ENCODE assay signal across 9 mouse cellular contexts in genomic region chr2:29764831-29765230, GRCm38 (mm10). TPM values are rescaled to one million over a fixed set of nuclear protein-coding genes. Genes with fewer than 3 reads are reported as not detected.
DNase-seq lines count a peak whose midpoint lies in the region; ATAC-seq and TF ChIP-seq lines count a peak whose summit lies in the region.
"Had no signal": no experiment of that assay in that cellular context is flagged by ENCODE, and none has a peak within 500 bp of the region (broad histone marks: within the 10 kb centered on the region; RNA-seq: fewer than 3 reads in every experiment).

No protein-coding gene starts in this region.

- ATAC-seq in heart, embryonic 12.5 days (ENCODE audit: insufficient number of reproducible peaks, low FRiP score): no peak
- ATAC-seq in midbrain, embryonic 12.5 days (ENCODE audit: low FRiP score, low read depth): peak; percentile 62

- H3K9me3 ChIP-seq in heart, embryonic 12.5 days (replicated peaks): no peaks in the 10 kb centered on the region
- no peaks in the 10 kb centered on the region for H3K9me3 ChIP-seq in midbrain, embryonic 12.5 days
- H3K9me3 ChIP-seq: liver, embryonic 15.5 days had no signal

- no peak overlapping the region for H3K4me2 ChIP-seq in heart, embryonic 12.5 days
- H3K4me2 ChIP-seq in midbrain, embryonic 12.5 days (replicated peaks): no peak overlapping the region
- H3K4me2 ChIP-seq: liver, embryonic 15.5 days had no signal

- no peak overlapping the region for H3K27ac ChIP-seq in heart, adult 2 months
- H3K27ac ChIP-seq in heart, embryonic 12.5 days (ENCODE audit: poor library complexity, severe bottlenecking): no peak overlapping the region
- H3K27ac ChIP-seq in midbrain, embryonic 12.5 days (replicated peaks): no peak overlapping the region
- no peak overlapping the region for H3K27ac ChIP-seq in spleen, adult 2 months (ENCODE audit: insufficient read depth, low read length)
- H3K27ac ChIP-seq: liver, embryonic 15.5 days had no signal

- no peaks in the 10 kb centered on the region for H3K36me3 ChIP-seq in heart, adult 2 months (ENCODE audit: control insufficient read depth, insufficient read depth, low read length)
- no peaks in the 10 kb centered on the region for H3K36me3 ChIP-seq in heart, embryonic 12.5 days
- H3K36me3 ChIP-seq in midbrain, embryonic 12.5 days: no peaks in the 10 kb centered on the region
- H3K36me3 ChIP-seq in spleen, adult 2 months (ENCODE audit: control insufficient read depth, insufficient read depth, low read length): no peaks in the 10 kb centered on the region
- H3K36me3 ChIP-seq: liver, embryonic 15.5 days had no signal

- no peaks in the 10 kb centered on the region for H3K27me3 ChIP-seq in heart, adult 2 months (ENCODE audit: control insufficient read depth, insufficient read depth, low read length)
- peaks cover 13% of the 10 kb centered on the region for H3K27me3 ChIP-seq in heart, embryonic 12.5 days (replicated peaks)
- no peaks in the 10 kb centered on the region for H3K27me3 ChIP-seq in midbrain, embryonic 12.5 days
- no peaks in the 10 kb centered on the region for H3K27me3 ChIP-seq in spleen, adult 2 months (ENCODE audit: control insufficient read depth, insufficient read depth, low read length)

- H3K9ac ChIP-seq in heart, adult 2 months (ENCODE audit: low read depth, low read length): no peak overlapping the region
- H3K9ac ChIP-seq in heart, embryonic 12.5 days: no peak overlapping the region
- H3K9ac ChIP-seq in midbrain, embryonic 12.5 days (replicated peaks): no peak overlapping the region
- H3K9ac ChIP-seq: liver, embryonic 15.5 days had no signal

- intact Hi-C loops in heart, adult 2 months (cut with DNase I): loop anchor here (2.0 kb wide), 1 partner anchor 54 kb away; no protein-coding TSS in a partner anchor
- intact Hi-C loops in left cerebral cortex, postnatal 25 days (cut with DNase I): loop anchor here (2.0 kb wide), 1 partner anchor 94 kb away; no protein-coding TSS in a partner anchor

- H3K4me1 ChIP-seq in heart, adult 2 months (ENCODE audit: control insufficient read depth, insufficient read depth, low read length): no peaks in the 10 kb centered on the region
- no peaks in the 10 kb centered on the region for H3K4me1 ChIP-seq in heart, embryonic 12.5 days (replicated peaks)
- H3K4me1 ChIP-seq in midbrain, embryonic 12.5 days: no peaks in the 10 kb centered on the region
- H3K4me1 ChIP-seq in spleen, adult 2 months (ENCODE audit: control insufficient read depth, insufficient read depth, insufficient read length): no peaks in the 10 kb centered on the region
- H3K4me1 ChIP-seq: liver, embryonic 15.5 days had no signal

- peak; percentile 92 for TF ChIP-seq CTCF in heart, adult 2 months (IDR thresholded peaks at IDR 0.05)
- peak; percentile 88; the same call in 1 of the 2 replicates for TF ChIP-seq CTCF in spleen, adult 2 months (IDR thresholded peaks at IDR 0.05; ENCODE audit: extremely low read depth, insufficient read depth, insufficient read length, insufficient replicate concordance)

- no peak overlapping the region for H3K4me3 ChIP-seq in heart, adult 2 months
- H3K4me3 ChIP-seq in heart, embryonic 12.5 days: no peak overlapping the region
- no peak overlapping the region for H3K4me3 ChIP-seq in midbrain, embryonic 12.5 days
- no peak overlapping the region for H3K4me3 ChIP-seq in spleen, adult 2 months (ENCODE audit: extremely low read depth, insufficient read depth, insufficient read length)
- H3K4me3 ChIP-seq: liver, embryonic 15.5 days had no signal

- TF ChIP-seq POLR2A in heart, adult 2 months (IDR thresholded peaks at IDR 0.05; ENCODE audit: insufficient read depth, low read depth, low read length): no peak
- TF ChIP-seq POLR2A in spleen, adult 2 months (IDR thresholded peaks at IDR 0.05; ENCODE audit: low read depth, low read length): no peak

- no peaks in the 10 kb centered on the region for H3K79me2 ChIP-seq in heart, adult 2 months (replicated peaks; ENCODE audit: control insufficient read depth, insufficient read depth, low read length)

- TF ChIP-seq EP300 in heart, adult 2 months (IDR thresholded peaks at IDR 0.05; ENCODE audit: insufficient read depth, low read depth, low read length): 0 out of 2 replicates have a peak, but pooled peaks have one; percentile 53

- DNase-seq in heart, adult 2 months: peak; percentile 40 to 65
- DNase-seq in brain, adult 2 months (ENCODE audit: low read depth, low spot score): peak; percentile 78
- peak; percentile 21 for DNase-seq in fibroblast of lung, adult 2 months (ENCODE audit: low read depth)
- DNase-seq in induced T-regulatory cell, adult 2 months (ENCODE audit: low read depth): peak; percentile 80
- DNase-seq in left cerebral cortex, postnatal 25 days (ENCODE audit: low spot score in 2 of 2): peak; percentile 40 to 55
- peak; percentile 14 to 57 for DNase-seq in spleen, adult 2 months (ENCODE audit: low read depth in 1 of 2, low spot score in 2 of 2)

- 0% methylated on average over 1 of the region's 1 CpGs for WGBS in heart, adult 2 months
- 4% methylated on average over 1 of the region's 1 CpGs for WGBS in heart, embryonic 12.5 days
- WGBS in midbrain, embryonic 12.5 days: 5% methylated on average over 1 of the region's 1 CpGs
- WGBS in spleen, adult 2 months: 0% methylated on average over 1 of the region's 1 CpGs

RNA-seq across cellular contexts. Expression of gene Gm13547, which starts 5.7 kb away (rescaled TPM):
- total RNA-seq in heart, adult 2 months (2021): not detected
- not detected in 2 replicates for polyA plus RNA-seq in heart, adult 2 months (2012; rRNA removed)
- polyA plus RNA-seq in heart, embryonic 12.5 days (2016; fragmentation: Nextera tagmentation; extraction: Ambion mirVana): 0.44 TPM in 1 of 2 replicates, not detected in the other
- total RNA-seq in left cerebral cortex, postnatal 25 days (2021): not detected
- 0.85 TPM in 1 of 2 replicates, not detected in the other for polyA plus RNA-seq in midbrain, embryonic 12.5 days (2016; fragmentation: Nextera tagmentation; extraction: Ambion mirVana)
- polyA plus RNA-seq in spleen, adult 2 months (2012; rRNA removed): not detected in 2 replicates
- polyA plus RNA-seq: liver, embryonic 15.5 days had no signal

RNA-seq across cellular contexts. Expression of gene Gm13420, which starts 13.3 kb away (rescaled TPM):
- total RNA-seq in heart, adult 2 months (2021): not detected
- polyA plus RNA-seq in heart, adult 2 months (2012; rRNA removed): not detected in 2 replicates
- polyA plus RNA-seq in heart, embryonic 12.5 days (2016; fragmentation: Nextera tagmentation; extraction: Ambion mirVana): not detected in 2 replicates
- 1 to 10 TPM; 1.9 to 2.2 TPM for total RNA-seq in left cerebral cortex, postnatal 25 days (2021)
- polyA plus RNA-seq in midbrain, embryonic 12.5 days (2016; fragmentation: Nextera tagmentation; extraction: Ambion mirVana): not detected in 2 replicates
- polyA plus RNA-seq in spleen, adult 2 months (2012; rRNA removed): 0.26 and 0.81 TPM in 2 replicates

RNA-seq across cellular contexts. Expression of gene Coq4, which starts 22.5 kb away (rescaled TPM):
- total RNA-seq in heart, adult 2 months (2021): 10 to 100 TPM; 15.8 to 22.7 TPM
- polyA plus RNA-seq in heart, adult 2 months (2012; rRNA removed): 28.6 and 38.6 TPM in 2 replicates
- polyA plus RNA-seq in heart, embryonic 12.5 days (2016; fragmentation: Nextera tagmentation; extraction: Ambion mirVana): 21.8 and 23.8 TPM in 2 replicates
- total RNA-seq in left cerebral cortex, postnatal 25 days (2021): 10 to 100 TPM; 28.1 to 28.9 TPM
- polyA plus RNA-seq in midbrain, embryonic 12.5 days (2016; fragmentation: Nextera tagmentation; extraction: Ambion mirVana): 25.0 and 33.2 TPM in 2 replicates
- 31.9 and 32.6 TPM in 2 replicates for polyA plus RNA-seq in spleen, adult 2 months (2012; rRNA removed)

RNA-seq across cellular contexts. Expression of gene Trub2, which starts 23.5 kb away (rescaled TPM):
- total RNA-seq in heart, adult 2 months (2021): 10 to 100 TPM; 24.4 to 32.5 TPM
- polyA plus RNA-seq in heart, adult 2 months (2012; rRNA removed): 34.0 and 44.3 TPM in 2 replicates
- 25.8 and 26.6 TPM in 2 replicates for polyA plus RNA-seq in heart, embryonic 12.5 days (2016; fragmentation: Nextera tagmentation; extraction: Ambion mirVana)
- 10 to 100 TPM; 39.3 to 44.9 TPM for total RNA-seq in left cerebral cortex, postnatal 25 days (2021)
- 47.1 and 50.3 TPM in 2 replicates for polyA plus RNA-seq in midbrain, embryonic 12.5 days (2016; fragmentation: Nextera tagmentation; extraction: Ambion mirVana)
- 25.5 and 29.3 TPM in 2 replicates for polyA plus RNA-seq in spleen, adult 2 months (2012; rRNA removed)

RNA-seq across cellular contexts. Expression of gene Slc27a4, which starts 37.6 kb away (rescaled TPM):
- total RNA-seq in heart, adult 2 months (2021): 10 to 100 TPM; 16.6 to 18.0 TPM
- polyA plus RNA-seq in heart, adult 2 months (2012; rRNA removed): 17.0 and 22.6 TPM in 2 replicates
- 10.9 and 11.0 TPM in 2 replicates for polyA plus RNA-seq in heart, embryonic 12.5 days (2016; fragmentation: Nextera tagmentation; extraction: Ambion mirVana)
- 10 to 100 TPM; 82.2 to 84.1 TPM for total RNA-seq in left cerebral cortex, postnatal 25 days (2021)
- polyA plus RNA-seq in midbrain, embryonic 12.5 days (2016; fragmentation: Nextera tagmentation; extraction: Ambion mirVana): 26.2 and 27.8 TPM in 2 replicates
- polyA plus RNA-seq in spleen, adult 2 months (2012; rRNA removed): 13.7 and 14.2 TPM in 2 replicates

Comparison
In these comparisons a context has a peak if more than half of its experiments do, and no peak if none do; other contexts are left out.
1. DNase-seq: peak in every context shown above with its lines; median percentile 80 in induced T-regulatory cell, adult 2 months; 78 in brain, adult 2 months; 52 in heart, adult 2 months; 48 in left cerebral cortex, postnatal 25 days; 36 in spleen, adult 2 months; 21 in fibroblast of lung, adult 2 months.